Mouse (Mus musculus) G1E (cell line): ENCODE data around the gene Mcu. TPM values are rescaled to one million over a fixed set of nuclear protein-coding genes. Genes with fewer than 3 reads are reported as not detected.

Source experiments
- ATAC-seq: 2 replicates; pipeline ENCODE4 v1.8.0; 2016; ENCODE audit warnings: mild to moderate bottlenecking; ENCODE audit not compliant: insufficient number of reproducible peaks, poor library complexity, low FRiP score, severe bottlenecking; ENCODE audit errors: extremely low read depth
- DNase-seq: peaks from one replicate; pipeline ENCODE4 v3.0.0; 2012; ENCODE audit warnings: low spot score
- H3K27me3 ChIP-seq: 2 replicates; pipeline ENCODE4 v1.6.1; 2012; ENCODE audit warnings: mild to moderate bottlenecking, low read length, inconsistent platforms; ENCODE audit not compliant: insufficient read depth
- H3K36me3 ChIP-seq: replicated peaks from 2 replicates; pipeline ENCODE3; 2012; ENCODE audit warnings: mild to moderate bottlenecking, inconsistent platforms
- H3K4me1 ChIP-seq: 2 replicates; pipeline ENCODE4 v1.6.1; 2012; ENCODE audit warnings: low read depth, low read length, inconsistent platforms, mixed read lengths; ENCODE audit not compliant: insufficient read depth
- H3K4me3 ChIP-seq: 2 replicates; pipeline ENCODE4 v1.5.1; 2012; ENCODE audit warnings: low read depth, mild to moderate bottlenecking, inconsistent platforms, low read length, moderate library complexity, mixed read lengths
- H3K9me3 ChIP-seq: replicated peaks from 2 replicates; pipeline ENCODE4 v1.6.1; 2012; ENCODE audit warnings: inconsistent platforms
- CTCF ChIP-seq: IDR thresholded peaks from 2 replicates; pipeline ENCODE4 v1.5.1; 2012; ENCODE audit warnings: low read depth, low read length, inconsistent platforms, mixed read lengths
- GATA1 ChIP-seq: IDR thresholded peaks from 2 replicates; pipeline ENCODE4 v1.6.1; 2012; ENCODE audit warnings: borderline replicate concordance, low read length, inconsistent platforms, mixed read lengths
- GATA2 ChIP-seq: IDR thresholded peaks from 2 replicates; pipeline ENCODE4 v1.6.1; 2012; ENCODE audit warnings: low read depth, low read length, inconsistent platforms, borderline replicate concordance
- POLR2AphosphoS5 ChIP-seq: IDR thresholded peaks from 2 replicates; pipeline ENCODE4 v1.6.1; 2012; ENCODE audit warnings: low read depth, low read length, inconsistent platforms; ENCODE audit not compliant: insufficient replicate concordance
- TAL1 ChIP-seq: conservative IDR thresholded peaks from 2 replicates; pipeline ENCODE4 v1.6.1; 2012; ENCODE audit warnings: low read depth, low read length, inconsistent platforms, mixed read lengths
- polyA plus RNA-seq: library from polyadenylated mRNA; stranded (reverse); fragments of >175 nt; gene quantifications from 2 replicates; pipeline ENCODE4 v1.2.3, GENCODE M21; 2012
- total RNA-seq, 2 experiments: library from RNA; stranded (forward) in 1 of 2; stranded (reverse) in 1 of 2; fragments of 200-1000 nt in 1 of 2; fragments of >200 nt in 1 of 2; fragmentation: Nextera tagmentation in 1 of 2; gene quantifications; 2 replicates each; pipeline ENCODE4 v1.2.3; 2014 to 2017

Mcu gene
- 18.6 and 22.5 TPM in 2 replicates for total RNA-seq (2014; fragmentation: Nextera tagmentation)
- total RNA-seq (2017) = 21.5 and 25.6 TPM in 2 replicates
- polyA plus RNA-seq = 4.8 and 5.1 TPM in 2 replicates

GRCm38 (mm10) chr10:59616522-59616921 is at the start of gene Mcu:
Gene Mcu, minus strand, starts transcription at chr10:59616692.
- Histone ChIP-seq H3K4me1 (peaks cover 11% of the 10 kb centered on the region), H3K36me3 (no peaks in the 10 kb centered on the region), H3K4me3 (peak within 1 kb of the TSS; percentile 78), H3K9me3 (no peaks in the 10 kb centered on the region), H3K27me3 (no peaks in the 10 kb centered on the region)
- TF ChIP-seq CTCF (no peak), POLR2AphosphoS5 (no peak), GATA2 (no peak), TAL1 (no peak), GATA1 (no peak)
- peak; percentile 81 for DNase-seq
- peak; percentile 98 for ATAC-seq

DNA sequence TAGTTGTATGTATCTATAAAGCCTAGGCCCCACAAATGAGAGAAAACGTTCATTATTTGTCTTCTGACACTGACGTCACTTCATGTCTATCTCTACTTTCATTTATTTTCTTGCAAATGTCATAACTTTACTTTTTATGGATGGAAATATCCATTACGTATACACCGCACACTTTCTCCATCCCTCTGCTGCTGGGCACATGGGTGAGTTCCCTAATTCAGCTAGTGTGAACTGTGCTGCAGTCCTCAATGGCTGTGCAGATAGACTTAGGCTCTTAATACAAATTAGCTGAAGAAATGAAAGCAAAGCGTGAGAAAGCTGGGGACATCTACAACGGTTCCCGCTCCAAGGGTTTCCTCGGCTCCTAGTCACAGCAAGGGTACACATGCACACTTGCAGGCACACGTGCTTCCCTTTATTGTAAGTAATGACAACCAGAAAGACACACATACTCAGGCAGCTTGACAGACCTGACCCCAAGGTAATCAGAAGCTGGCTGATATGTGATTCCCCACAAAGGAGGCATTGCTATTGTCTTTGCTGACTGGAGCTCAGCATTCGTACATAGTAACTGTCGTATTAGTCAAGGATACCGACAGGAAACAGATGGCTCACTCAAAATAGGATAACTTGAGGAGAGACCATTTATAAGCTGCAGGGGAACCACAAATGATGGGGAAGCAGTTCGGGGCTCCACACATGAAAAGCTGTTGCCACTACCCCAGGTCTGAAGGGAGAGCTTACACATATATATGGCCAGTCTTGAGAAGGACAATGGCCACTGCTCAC is 49.2 kb upstream of the Mcu start:
- TF ChIP-seq POLR2AphosphoS5 (no peak), GATA1 (no peak), CTCF (no peak), TAL1 (no peak), GATA2 (no peak)
- H3K27me3 ChIP-seq = no peaks in the 10 kb centered on the region
- H3K9me3 ChIP-seq = no peaks in the 10 kb centered on the region
- H3K4me1 ChIP-seq = no peaks in the 10 kb centered on the region
- DNase-seq (no peak), ATAC-seq (no peak)
- no peaks in the 10 kb centered on the region for H3K36me3 ChIP-seq
- no peak overlapping the region for H3K4me3 ChIP-seq

DNA sequence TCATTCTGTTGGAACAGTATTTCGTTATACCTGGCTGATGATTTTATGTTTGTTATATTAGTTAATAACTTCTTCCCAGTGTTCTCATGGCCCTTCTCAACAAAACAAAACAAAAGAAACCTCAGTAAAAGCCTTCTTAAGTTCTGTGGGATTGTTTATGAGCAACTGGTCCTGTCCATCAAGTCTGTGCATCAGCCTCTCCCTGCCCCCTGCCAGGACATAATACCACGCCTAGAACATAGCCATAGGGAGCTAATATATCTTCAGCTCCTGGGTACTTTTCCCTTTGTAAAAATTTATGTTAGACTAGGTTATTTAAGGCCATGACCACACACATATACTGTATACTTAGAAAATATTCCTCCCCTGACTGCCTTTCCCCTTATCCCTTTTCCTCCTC is 48.3 kb upstream of the Mcu start:
- no peak overlapping the region for H3K4me3 ChIP-seq
- ATAC-seq (no peak), DNase-seq (no peak)
- no peaks in the 10 kb centered on the region for H3K4me1 ChIP-seq
- H3K9me3 ChIP-seq = no peaks in the 10 kb centered on the region
- H3K27me3 ChIP-seq = no peaks in the 10 kb centered on the region
- no peak for TF ChIP-seq POLR2AphosphoS5
- no peak for TF ChIP-seq GATA2
- TF ChIP-seq GATA1 = no peak
- TF ChIP-seq CTCF = no peak
- TF ChIP-seq TAL1 = no peak
- H3K36me3 ChIP-seq = no peaks in the 10 kb centered on the region

GRCm38 (mm10) chr10:59656799-59657198 is 40.3 kb upstream of the Mcu start:
- Histone ChIP-seq H3K9me3 (no peaks in the 10 kb centered on the region), H3K36me3 (no peaks in the 10 kb centered on the region), H3K4me1 (no peaks in the 10 kb centered on the region), H3K27me3 (no peaks in the 10 kb centered on the region), H3K4me3 (no peak overlapping the region)
- DNase-seq (no peak), ATAC-seq (no peak)
- TF ChIP-seq CTCF = no peak
- no peak for TF ChIP-seq GATA2
- no peak for TF ChIP-seq TAL1
- TF ChIP-seq GATA1 = no peak
- TF ChIP-seq POLR2AphosphoS5 = no peak

GRCm38 (mm10) chr10:59646821-59647378 is 30.4 kb upstream of the Mcu start:
- TF ChIP-seq GATA2 (no peak), CTCF (no peak), TAL1 (no peak), GATA1 (no peak), POLR2AphosphoS5 (no peak)
- H3K36me3 ChIP-seq = no peaks in the 10 kb centered on the region
- peaks cover 12% of the 10 kb centered on the region for H3K4me1 ChIP-seq
- ATAC-seq (no peak), DNase-seq (no peak)
- no peaks in the 10 kb centered on the region for H3K27me3 ChIP-seq
- H3K4me3 ChIP-seq = no peak overlapping the region
- no peaks in the 10 kb centered on the region for H3K9me3 ChIP-seq

GRCm38 (mm10) chr10:59645153-59645552 is 28.7 kb upstream of the Mcu start:
- Histone ChIP-seq H3K4me3 (no peak overlapping the region), H3K9me3 (no peaks in the 10 kb centered on the region), H3K36me3 (no peaks in the 10 kb centered on the region), H3K27me3 (no peaks in the 10 kb centered on the region), H3K4me1 (peaks cover 12% of the 10 kb centered on the region)
- no peak for DNase-seq
- ATAC-seq = no peak
- TF ChIP-seq CTCF = no peak
- no peak for TF ChIP-seq GATA1
- TF ChIP-seq TAL1 = no peak
- TF ChIP-seq GATA2 = no peak
- TF ChIP-seq POLR2AphosphoS5 = no peak
